Mouse (Mus musculus) MEL (cell line): ENCODE results near the gene Ndufb4. TPM values are rescaled to one million over a fixed set of nuclear protein-coding genes. Genes with fewer than 3 reads are reported as not detected.

Experiments
- DNase-seq: peaks from one replicate; pipeline ENCODE4 v3.0.0; 2011; ENCODE audit warnings: low read depth, low spot score
- H3K27ac ChIP-seq: 2 replicates; pipeline ENCODE4 v1.5.1; 2012; ENCODE audit warnings: low read depth, mild to moderate bottlenecking, control low read depth, low read length, moderate library complexity; ENCODE audit not compliant: control insufficient read depth
- H3K27me3 ChIP-seq, 2 experiments: fragments of 150-350 bp in 1 of 2; sonication (generic) in 1 of 2; 2 replicates each; pipeline ENCODE4 v1.6.1; 2012; ENCODE audit warnings: low read length in 2 of 2, mild to moderate bottlenecking in 2 of 2, improper control_type of control experiment in 1 of 2, moderate library complexity in 1 of 2; ENCODE audit not compliant: insufficient read depth in 2 of 2, control insufficient read depth in 1 of 2
- H3K36me3 ChIP-seq, 2 experiments: 2 replicates each; pipeline ENCODE4 v1.6.1; 2012 to 2014; ENCODE audit warnings: low read length in 2 of 2, improper control_type of control experiment in 1 of 2, inconsistent platforms in 1 of 2, mild to moderate bottlenecking in 1 of 2; ENCODE audit not compliant: insufficient read depth in 2 of 2, control insufficient read depth in 1 of 2
- H3K4me1 ChIP-seq, 2 experiments: fragments of 150-350 bp in 1 of 2; sonication (generic) in 1 of 2; 2 replicates each; pipeline ENCODE4 v1.6.1; 2012; ENCODE audit warnings: low read length in 2 of 2, improper control_type of control experiment in 1 of 2, mild to moderate bottlenecking in 1 of 2; ENCODE audit not compliant: insufficient read depth in 2 of 2, control insufficient read depth in 1 of 2
- H3K4me3 ChIP-seq, 2 experiments: fragments of 150-350 bp in 1 of 2; sonication (generic) in 1 of 2; 2 replicates each; pipeline ENCODE4 v1.5.1; 2012; ENCODE audit warnings: low read depth in 2 of 2, low read length in 2 of 2, mild to moderate bottlenecking in 2 of 2, moderate library complexity in 2 of 2, control low read depth in 1 of 2, improper control_type of control experiment in 1 of 2; ENCODE audit not compliant: control insufficient read depth in 1 of 2, insufficient read depth in 1 of 2
- H3K79me2 ChIP-seq: 2 replicates; pipeline ENCODE4 v1.6.1; 2012; ENCODE audit warnings: mild to moderate bottlenecking, low read length, moderate library complexity; ENCODE audit not compliant: control insufficient read depth, poor library complexity, insufficient read depth
- H3K9ac ChIP-seq: 2 replicates; pipeline ENCODE4 v1.6.1; 2012; ENCODE audit warnings: low read depth, mild to moderate bottlenecking, control low read depth, low read length, moderate library complexity; ENCODE audit not compliant: control insufficient read depth, poor library complexity, severe bottlenecking
- H3K9me3 ChIP-seq: fragments of 150-350 bp; sonication (generic); replicated peaks from 2 replicates; pipeline ENCODE4 v1.6.1; 2012; ENCODE audit warnings: mild to moderate bottlenecking, low read length, improper control_type of control experiment, moderate library complexity; ENCODE audit not compliant: insufficient read depth
- BHLHE40 ChIP-seq: IDR thresholded peaks from 2 replicates; pipeline ENCODE4 v1.6.1; 2012; ENCODE audit warnings: low read depth, mild to moderate bottlenecking, inconsistent platforms, low read length, improper control_type of control experiment, borderline replicate concordance
- CHD2 ChIP-seq: IDR thresholded peaks from 2 replicates; pipeline ENCODE4 v1.6.1; 2011; ENCODE audit warnings: low read length, improper control_type of control experiment
- EP300 ChIP-seq, 2 experiments: IDR thresholded peaks; 2 replicates each; pipeline ENCODE4 v1.6.1; 2011; ENCODE audit warnings: improper control_type of control experiment in 2 of 2, low read length in 2 of 2, low read depth in 1 of 2, mild to moderate bottlenecking in 1 of 2
- ETS1 ChIP-seq: IDR thresholded peaks from 2 replicates; pipeline ENCODE4 v1.6.1; 2012; ENCODE audit warnings: low read depth, mild to moderate bottlenecking, inconsistent platforms, low read length, improper control_type of control experiment, moderate library complexity
- GABPA ChIP-seq: IDR thresholded peaks from 2 replicates; pipeline ENCODE4 v1.6.1; 2012; ENCODE audit warnings: low read depth, mild to moderate bottlenecking, inconsistent platforms, low read length, improper control_type of control experiment, moderate library complexity
- GATA1 ChIP-seq: IDR thresholded peaks from 2 replicates; pipeline ENCODE4 v1.6.1; 2011; ENCODE audit warnings: low read depth, low read length, improper control_type of control experiment
- HCFC1 ChIP-seq: IDR thresholded peaks from 2 replicates; pipeline ENCODE4 v1.6.1; 2012; ENCODE audit warnings: low read depth, mild to moderate bottlenecking, inconsistent platforms, low read length, improper control_type of control experiment, moderate library complexity
- MAFK ChIP-seq: IDR thresholded peaks from 2 replicates; pipeline ENCODE4 v1.6.1; 2011; ENCODE audit warnings: low read depth, mild to moderate bottlenecking, low read length, improper control_type of control experiment, borderline replicate concordance
- MAZ ChIP-seq: IDR thresholded peaks from 2 replicates; pipeline ENCODE4 v1.6.1; 2012; ENCODE audit warnings: low read depth, mild to moderate bottlenecking, inconsistent platforms, low read length, improper control_type of control experiment
- POLR2A ChIP-seq, 2 experiments: IDR thresholded peaks; 2 replicates each; pipeline ENCODE4 v1.6.1; 2011 to 2012; ENCODE audit warnings: low read length in 2 of 2, mild to moderate bottlenecking in 2 of 2, control low read depth in 1 of 2, improper control_type of control experiment in 1 of 2, low read depth in 1 of 2, moderate library complexity in 1 of 2; ENCODE audit not compliant: control insufficient read depth in 1 of 2, insufficient read depth in 1 of 2, poor library complexity in 1 of 2
- POLR2AphosphoS5 ChIP-seq: IDR thresholded peaks from 2 replicates; pipeline ENCODE4 v1.6.1; 2012; ENCODE audit warnings: low read depth, borderline replicate concordance, mild to moderate bottlenecking, inconsistent platforms, low read length, moderate library complexity, mixed read lengths
- TAL1 ChIP-seq: IDR thresholded peaks from 2 replicates; pipeline ENCODE4 v1.6.1; 2012; ENCODE audit warnings: mild to moderate bottlenecking, inconsistent platforms, low read length, moderate library complexity, mixed read lengths
- TBP ChIP-seq: IDR thresholded peaks from 2 replicates; pipeline ENCODE4 v1.8.0; 2011; ENCODE audit warnings: low read depth, low read length, improper control_type of control experiment
- TCF12 ChIP-seq: IDR thresholded peaks from 2 replicates; pipeline ENCODE4 v1.6.1; 2014; ENCODE audit warnings: low read depth, mild to moderate bottlenecking, inconsistent platforms, low read length, improper control_type of control experiment, moderate library complexity
- UBTF ChIP-seq: IDR thresholded peaks from 2 replicates; pipeline ENCODE4 v1.6.1; 2012; ENCODE audit warnings: low read depth, mild to moderate bottlenecking, inconsistent platforms, low read length, improper control_type of control experiment, moderate library complexity, borderline replicate concordance; ENCODE audit not compliant: insufficient read depth
- USF2 ChIP-seq, 2 experiments: IDR thresholded peaks; 2 replicates each; pipeline ENCODE4 v1.6.1; 2011 to 2012; ENCODE audit warnings: improper control_type of control experiment in 2 of 2, low read length in 2 of 2, borderline replicate concordance in 1 of 2, inconsistent platforms in 1 of 2, low read depth in 1 of 2, mild to moderate bottlenecking in 1 of 2; ENCODE audit not compliant: insufficient read depth in 1 of 2
- ZMIZ1 ChIP-seq: IDR thresholded peaks from 2 replicates; pipeline ENCODE4 v1.6.1; 2012; ENCODE audit warnings: low read depth, mild to moderate bottlenecking, inconsistent platforms, low read length, improper control_type of control experiment, moderate library complexity
- polyA plus RNA-seq, 2 experiments: library from polyadenylated mRNA; stranded (reverse) in 1 of 2; unstranded in 1 of 2; fragments of >175 nt in 1 of 2; fragments of >200 nt in 1 of 2; gene quantifications; 2 replicates each; pipeline versions ENCODE4 v1.2.1 to v1.2.4; 2012; ENCODE audit warnings: low replicate concordance in 2 of 2, low read depth in 1 of 2; ENCODE audit not compliant: insufficient read length in 2 of 2, insufficient read depth in 1 of 2, missing spikeins in 1 of 2
- total RNA-seq: library from RNA; depleted of rRNA; stranded (reverse); fragments of 300-350 nt; gene quantifications from 2 replicates; pipeline ENCODE4 v1.2.3, GENCODE M21; 2012

The Ndufb4 gene
- total and polyA plus RNA-seq, 3 experiments: 28.9 to 48.0 TPM; not detected in 1

DNA sequence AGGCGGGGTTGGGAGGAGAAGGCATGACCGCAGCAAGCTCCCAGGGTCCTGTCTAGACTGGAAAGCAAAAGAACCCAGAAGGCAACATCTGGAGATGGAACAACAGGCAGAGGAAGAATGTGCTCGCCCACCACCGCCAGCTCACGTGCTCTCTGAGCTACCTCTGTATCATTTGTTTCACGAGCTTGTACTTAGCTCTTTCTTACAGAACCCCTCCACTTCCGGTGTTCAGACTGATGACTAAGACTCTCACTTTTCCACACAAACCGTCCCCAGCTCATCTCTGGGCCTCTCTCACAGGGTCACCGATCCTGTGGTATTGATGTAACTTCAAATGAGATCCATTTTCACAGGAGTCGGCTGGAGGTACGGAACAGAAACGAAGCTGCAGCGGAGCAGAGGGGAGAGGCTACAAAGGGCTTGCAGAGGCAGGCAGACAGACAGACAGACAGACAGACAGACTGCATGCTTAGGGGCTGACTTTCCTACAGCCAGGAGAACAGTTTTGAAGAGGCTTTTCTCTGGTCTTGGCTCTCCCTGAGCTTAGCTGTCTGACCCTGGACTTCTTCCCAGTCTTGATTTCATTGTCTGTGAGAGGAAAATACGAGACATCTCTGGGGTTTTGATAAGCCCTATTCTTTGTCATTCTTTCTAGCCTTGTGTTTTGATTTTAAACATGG is 33.2 kb upstream of the Ndufb4 start (continued):
- TF ChIP-seq BHLHE40: peak; percentile 88; the same call in 1 of the 2 replicates
- TF ChIP-seq POLR2AphosphoS5: no peak
- no peak for TF ChIP-seq USF2 (IDR thresholded peaks at IDR 0.05; ENCODE audit: borderline replicate concordance in 1 of 2, insufficient read depth in 1 of 2, low read depth in 1 of 2, low read length in 2 of 2)
- TF ChIP-seq TBP: peak; percentile 74
- no peak for TF ChIP-seq ZMIZ1
- no peak for TF ChIP-seq MAZ
- no peak for TF ChIP-seq MAFK
- TF ChIP-seq HCFC1: no peak
- TF ChIP-seq POLR2A (IDR thresholded peaks at IDR 0.05; ENCODE audit: control insufficient read depth in 1 of 2, insufficient read depth in 1 of 2, low read depth in 1 of 2, low read length in 2 of 2, poor library complexity in 1 of 2): peak in 1 of 2 experiments; percentile 65; a peak in 2 of 4 replicates

GRCm38 (mm10) chr16:37686834-37687233 is 32.6 kb upstream of the Ndufb4 start:
- H3K27ac ChIP-seq: peak overlapping the region; percentile 82
- H3K36me3 ChIP-seq: peaks cover 0 to 24% of the 10 kb centered on the region in 2 experiments; a peak in 2 of 4 replicates
- H3K9me3 ChIP-seq: no peaks in the 10 kb centered on the region
- H3K79me2 ChIP-seq: peaks cover 1% of the 10 kb centered on the region; the same call in 1 of the 2 replicates
- peak overlapping the region; percentile 61 to 90 for H3K4me3 ChIP-seq
- H3K4me1 ChIP-seq: peaks cover 12 to 32% of the 10 kb centered on the region in 2 experiments
- TF ChIP-seq TCF12: peak; percentile 40; the same call in 1 of the 2 replicates
- peak; percentile 27; the same call in 1 of the 2 replicates for TF ChIP-seq TAL1
- no peak for TF ChIP-seq CHD2
- peak; percentile 24; the same call in 1 of the 2 replicates for TF ChIP-seq ETS1
- TF ChIP-seq EP300 (IDR thresholded peaks at IDR 0.05; ENCODE audit: low read depth in 1 of 2, low read length in 2 of 2): peak in 1 of 2 experiments; percentile 59; a peak in 2 of 4 replicates
- no peak for TF ChIP-seq GABPA
- TF ChIP-seq UBTF: no peak
- TF ChIP-seq GATA1: peak; percentile 29; the same call in 1 of the 2 replicates
- no peak for DNase-seq
- H3K27me3 ChIP-seq: no peaks in the 10 kb centered on the region
- peak overlapping the region; percentile 68 for H3K9ac ChIP-seq
